Mouse (Mus musculus) A20 (cell line): Measurements from ENCODE around the gene Actr1a.

Source experiments
- DNase-seq: peaks from one replicate; pipeline ENCODE4 v3.0.0-alpha.2; 2011; ENCODE audit warnings: low read depth, low spot score

Gene Actr1a

GRCm38 (mm10) chr19:46395109-46396009 is at the start of gene Actr1a:
Gene Actr1a (minus strand): TSS chr19:46395748.
- peak; percentile 99 for DNase-seq

DNA sequence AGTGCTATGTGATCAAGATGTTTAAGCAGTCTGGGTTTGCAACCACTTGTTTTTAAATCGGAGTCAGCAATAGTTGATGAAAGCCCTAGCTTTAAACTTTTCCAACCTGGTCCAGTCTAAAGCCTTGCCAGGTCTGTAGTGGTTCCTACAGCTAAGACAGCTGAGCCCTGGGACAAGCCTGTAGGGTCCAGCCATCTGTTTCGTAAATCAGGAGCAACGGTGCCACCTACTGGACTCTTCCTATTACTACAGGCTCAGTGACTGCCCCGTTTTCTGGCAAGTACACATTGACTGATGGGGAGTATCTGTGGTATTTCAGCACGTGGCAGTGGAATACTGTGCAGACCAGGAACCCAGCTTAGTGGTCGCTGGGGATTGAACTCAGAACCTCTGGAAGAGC is 48.7 kb upstream of the Actr1a start:
- peak; percentile 83 for DNase-seq

DNA sequence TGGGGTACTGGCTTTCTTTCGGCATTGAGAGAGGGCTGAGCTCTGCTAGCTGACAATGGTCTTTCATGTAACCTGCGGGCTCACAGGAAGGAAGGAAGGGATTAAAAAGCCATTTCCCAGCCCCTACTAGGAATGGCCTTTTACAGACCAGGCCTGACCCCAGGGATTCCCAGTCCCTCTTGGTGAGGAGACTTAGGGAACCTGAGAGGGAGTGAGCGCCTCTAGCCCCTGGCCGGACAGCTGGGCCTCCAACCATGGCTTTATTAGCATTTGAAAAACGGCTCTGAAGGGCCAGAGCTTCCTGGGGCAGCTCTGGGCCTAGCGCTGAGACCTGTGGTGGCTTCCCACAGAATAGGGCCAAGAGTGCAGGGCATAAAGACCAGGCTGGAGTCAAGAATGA is 48.0 kb upstream of the Actr1a start:
- no peak for DNase-seq

GRCm38 (mm10) chr19:46435492-46435891 is 39.9 kb upstream of the Actr1a start:
- DNase-seq = peak; percentile 61

GRCm38 (mm10) chr19:46434591-46434990 is 39.0 kb upstream of the Actr1a start:
- no peak for DNase-seq

DNA sequence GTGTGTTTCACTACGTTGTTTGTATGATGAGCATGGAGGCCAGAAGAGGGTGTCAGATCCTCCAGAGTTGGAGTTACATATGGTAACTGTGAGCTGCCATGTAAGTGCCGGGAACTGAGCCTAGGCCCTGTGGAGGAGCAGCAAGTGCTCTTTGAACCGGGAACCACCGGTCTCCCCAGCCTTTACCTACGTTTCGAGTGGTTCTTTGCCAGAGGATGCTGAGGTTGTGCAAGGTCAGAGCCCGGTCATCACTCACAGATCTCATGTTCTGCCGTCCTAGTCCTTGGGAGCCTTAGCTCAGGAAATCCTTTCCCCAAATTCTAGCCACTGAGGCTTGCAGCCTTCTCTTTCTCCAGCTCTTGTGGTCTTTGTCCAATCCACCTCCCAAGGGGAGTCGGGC is 38.6 kb upstream of the Actr1a start:
- no peak for DNase-seq

GRCm38 (mm10) chr19:46433712-46434111 is 38.2 kb upstream of the Actr1a start:
- DNase-seq = no peak

DNA sequence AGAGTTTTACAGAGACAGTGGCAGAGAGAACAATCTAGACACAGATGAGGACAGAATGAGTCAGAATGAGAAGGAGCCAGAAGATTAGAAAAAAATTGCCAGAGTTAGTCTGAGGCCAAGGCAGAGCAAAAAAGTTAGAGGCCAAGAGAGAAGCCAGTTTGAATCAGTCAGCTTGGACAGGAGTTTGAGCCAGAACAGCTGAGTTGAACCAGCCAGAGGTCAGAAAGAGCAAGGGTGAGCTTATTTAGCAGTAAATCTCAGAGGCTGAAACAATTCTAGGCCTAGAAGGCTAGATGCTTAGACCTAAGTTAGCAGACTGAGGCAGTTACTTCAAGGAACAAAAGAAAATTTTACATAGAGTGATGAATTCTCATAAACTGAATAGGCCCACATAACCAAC is 33.7 kb upstream of the Actr1a start:
- no peak for DNase-seq

GRCm38 (mm10) chr19:46426488-46426887 is 30.9 kb upstream of the Actr1a start:
- no peak for DNase-seq

DNA sequence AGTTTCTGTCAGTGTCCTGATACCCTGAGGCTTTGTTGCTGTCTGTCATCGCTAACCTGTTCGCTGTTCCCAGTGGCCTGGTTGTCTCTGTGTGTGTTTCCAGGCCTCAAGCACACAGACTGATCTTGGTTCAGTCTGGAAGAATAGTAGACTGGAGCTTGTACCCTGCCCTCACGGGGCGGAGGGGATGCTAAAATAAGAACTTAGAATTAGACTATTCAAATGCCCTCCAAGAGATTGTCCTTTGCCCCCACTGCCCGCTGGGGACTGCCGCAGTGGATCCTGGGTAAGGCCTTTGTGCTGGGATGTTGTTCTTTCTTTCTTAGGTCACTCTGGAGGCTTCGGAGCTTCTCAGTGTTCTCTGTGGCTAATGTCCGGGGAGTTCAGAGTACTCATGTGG is 29.7 kb upstream of the Actr1a start:
- no peak for DNase-seq

- no peak for DNase-seq
Observed at GRCm38 (mm10) chr19:46422384-46423338, 27.1 kb upstream of the Actr1a start.

- no peak for DNase-seq
Observed at GRCm38 (mm10) chr19:46420410-46420809, 24.9 kb upstream of the Actr1a start.

DNA sequence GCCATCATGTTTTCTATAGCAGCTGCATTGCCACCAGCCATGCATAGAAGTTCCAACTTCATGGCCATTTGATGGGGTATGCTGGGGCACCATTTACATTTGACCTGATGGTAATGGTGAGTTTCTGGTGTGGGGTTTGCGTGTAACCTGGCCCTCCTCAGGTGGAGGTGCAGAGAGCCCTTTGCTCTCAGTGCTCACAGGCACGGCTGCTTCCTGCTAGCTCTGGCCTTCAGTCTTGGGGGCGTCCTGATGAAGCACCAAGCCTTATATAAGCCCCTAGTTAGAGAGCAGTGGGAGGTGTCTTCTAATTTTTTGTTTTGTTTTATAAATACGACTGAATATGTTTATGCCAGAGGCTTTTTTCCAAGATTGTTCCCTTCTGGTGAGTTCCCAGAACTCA is 22.5 kb upstream of the Actr1a start:
- DNase-seq = no peak

GRCm38 (mm10) chr19:46416276-46416675 is 20.7 kb upstream of the Actr1a start:
- DNase-seq = no peak

DNA sequence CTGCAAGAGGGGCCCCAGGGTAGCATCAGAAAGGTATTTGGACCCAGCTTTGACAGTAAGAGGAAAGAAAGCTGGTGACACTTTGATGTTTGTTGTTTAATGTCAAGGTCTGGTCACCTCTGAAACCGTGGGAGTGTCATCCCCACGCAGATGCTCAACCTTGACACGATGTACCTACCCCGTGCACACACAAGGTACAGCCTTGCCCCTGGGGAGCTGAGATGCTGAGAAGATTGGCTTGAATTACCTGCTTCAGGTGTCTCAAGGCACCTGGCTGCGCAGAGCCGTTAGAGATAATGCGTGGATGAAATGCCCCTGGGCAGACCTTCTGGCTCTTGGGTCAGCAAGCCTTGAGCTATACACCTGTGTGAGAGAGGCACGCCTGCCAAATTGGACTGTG is 18.9 kb upstream of the Actr1a start:
- DNase-seq = no peak

GRCm38 (mm10) chr19:46413969-46414368 is 18.4 kb upstream of the Actr1a start:
- DNase-seq = no peak

- no peak for DNase-seq
Observed at GRCm38 (mm10) chr19:46412056-46412805, 16.7 kb upstream of the Actr1a start.

DNA sequence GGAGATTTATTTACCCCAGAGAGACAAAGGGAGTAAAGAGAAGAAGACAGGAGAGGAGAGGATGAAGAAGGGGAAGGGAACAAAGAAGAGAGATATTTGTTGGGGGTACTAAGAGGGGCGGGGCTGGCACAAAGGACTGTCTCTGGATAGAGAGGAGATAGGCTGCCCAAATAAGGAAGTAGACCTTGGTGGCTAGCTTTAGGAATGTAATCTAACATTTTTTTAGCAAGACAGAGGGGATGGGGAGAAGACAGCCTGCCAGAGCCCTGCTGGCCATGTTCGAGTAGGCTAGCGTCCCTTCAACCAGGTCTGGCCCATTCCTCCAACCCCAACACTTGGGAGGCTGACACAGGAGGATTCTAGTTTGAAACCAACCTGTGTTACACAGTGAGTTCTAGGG is 14.0 kb upstream of the Actr1a start:
- peak; percentile 10 for DNase-seq

GRCm38 (mm10) chr19:46406592-46407386 is 11.2 kb upstream of the Actr1a start:
- DNase-seq = no peak

GRCm38 (mm10) chr19:46404030-46404429 is 8.5 kb upstream of the Actr1a start:
- no peak for DNase-seq

DNA sequence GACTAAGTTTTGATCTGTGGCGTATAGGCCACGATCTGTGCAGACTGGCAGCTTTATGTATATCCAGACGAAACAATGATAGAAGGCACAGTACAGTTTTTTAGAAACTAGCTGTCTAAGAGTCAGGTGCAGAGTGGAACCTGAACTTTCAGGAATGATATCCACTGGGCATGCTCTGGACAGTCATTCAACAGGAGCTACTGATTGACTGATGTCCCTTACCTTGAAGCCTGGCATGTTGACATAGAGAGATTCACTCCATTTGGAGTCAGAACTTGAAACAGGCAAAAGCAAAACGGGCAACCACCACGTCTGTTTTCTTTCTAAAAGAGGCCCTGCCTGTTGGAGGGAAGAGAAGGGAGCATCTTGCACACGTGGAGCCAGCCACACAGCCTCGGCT is 5.0 kb upstream of the Actr1a start:
- DNase-seq = no peak
